Mouse (Mus musculus) cortical plate, adult 2 months (tissue): ENCODE results near the gene Zfr. TPM values are rescaled to one million over a fixed set of nuclear protein-coding genes. Genes with fewer than 3 reads are reported as not detected.
"Not testable (repeated sequence)": the region's sequence is repeated elsewhere in the genome, so short reads cannot be mapped to it uniquely, and the experiment has no call there.

Experiments used
- H3K27ac ChIP-seq: fragments of 200-500 bp; 2 replicates; pipeline ENCODE4 v1.5.1; 2012; ENCODE audit warnings: low read length, control low read depth, inconsistent platforms; ENCODE audit not compliant: insufficient read depth
- H3K4me1 ChIP-seq: fragments of 200-500 bp; 2 replicates; pipeline ENCODE4 v1.6.1; 2011; ENCODE audit warnings: low read length; ENCODE audit not compliant: control insufficient read depth, insufficient read depth
- H3K4me3 ChIP-seq: fragments of 200-500 bp; 2 replicates; pipeline ENCODE4 v1.5.1; 2011; ENCODE audit warnings: mild to moderate bottlenecking, low read length, control low read depth; ENCODE audit not compliant: insufficient read depth
- CTCF ChIP-seq: fragments of 200-500 bp; IDR thresholded peaks from 2 replicates; pipeline ENCODE4 v1.5.1; 2011; ENCODE audit warnings: mild to moderate bottlenecking, control low read depth, low read length; ENCODE audit not compliant: insufficient read depth; ENCODE audit errors: extremely low read depth
- POLR2A ChIP-seq: fragments of 200-500 bp; IDR thresholded peaks from 2 replicates; pipeline ENCODE4 v1.6.1; 2011; ENCODE audit warnings: mild to moderate bottlenecking, low read length, control low read depth; ENCODE audit not compliant: insufficient read depth; ENCODE audit errors: extremely low read depth
- polyA plus RNA-seq: library from polyadenylated mRNA; depleted of rRNA; stranded (reverse); fragments of >200 nt; gene quantifications from 2 replicates; pipeline ENCODE4 v1.2.3, GENCODE M21; 2012

Zfr gene
- polyA plus RNA-seq, 1 experiment, result 147 TPM

- no peak overlapping the region for H3K27ac ChIP-seq
- TF ChIP-seq CTCF (no peak), POLR2A (no peak)
- H3K4me1 ChIP-seq, result peaks cover 3% of the 10 kb centered on the region; the same call in 1 of the 2 replicates
- H3K4me3 ChIP-seq, result no peak overlapping the region
These were observed 84.2 kb downstream of the Zfr start for GRCm38 (mm10) chr15:12201856-12202255.

GRCm38 (mm10) chr15:12202456-12202855 lies 84.8 kb downstream of the Zfr start:
- no peak overlapping the region for H3K4me3 ChIP-seq
- H3K4me1 ChIP-seq, result peaks cover 5% of the 10 kb centered on the region; the same call in 1 of the 2 replicates
- TF ChIP-seq CTCF, result no peak
- no peak for TF ChIP-seq POLR2A
- H3K27ac ChIP-seq, result no peak overlapping the region

- H3K4me3 ChIP-seq, H3K27ac ChIP-seq, H3K4me1 ChIP-seq: not testable (repeated sequence)
These were observed 85.4 kb downstream of the Zfr start for GRCm38 (mm10) chr15:12203008-12203407.

GRCm38 (mm10) chr15:12203512-12204318 lies 86.1 kb downstream of the Zfr start:
- TF ChIP-seq CTCF (no peak), POLR2A (no peak)
- Histone ChIP-seq H3K4me3 (no peak overlapping the region; the same call in 1 of the 2 replicates), H3K27ac (no peak overlapping the region), H3K4me1 (peaks cover 5% of the 10 kb centered on the region; the same call in 1 of the 2 replicates)

GRCm38 (mm10) chr15:12204319-12205159 lies 86.9 kb downstream of the Zfr start, which contains the start of gene Mtmr12:
Mtmr12 (plus strand) TSS chr15:12205028.
- peak within 1 kb of the TSS; percentile 51 for H3K4me3 ChIP-seq
- TF ChIP-seq POLR2A (peak; percentile 64; the same call in 1 of the 2 replicates), CTCF (no peak)
- H3K4me1 ChIP-seq, result peaks cover 6% of the 10 kb centered on the region; the same call in 1 of the 2 replicates
- H3K27ac ChIP-seq, result peak within 1 kb of the TSS; percentile 46

- H3K4me3 ChIP-seq, result peak overlapping the region; percentile 51
- H3K27ac ChIP-seq, result peak overlapping the region; percentile 46
- peaks cover 6% of the 10 kb centered on the region; the same call in 1 of the 2 replicates for H3K4me1 ChIP-seq
- no peak for TF ChIP-seq CTCF
- TF ChIP-seq POLR2A, result no peak
These were observed 87.7 kb downstream of the Zfr start for GRCm38 (mm10) chr15:12205160-12205901.

- H3K27ac ChIP-seq, result 0 out of 2 replicates have a peak overlapping the region, but pooled peaks have one; percentile 47
- no peak for TF ChIP-seq POLR2A
- no peak for TF ChIP-seq CTCF
- H3K4me3 ChIP-seq, result peak overlapping the region; percentile 51
- peaks cover 6% of the 10 kb centered on the region; the same call in 1 of the 2 replicates for H3K4me1 ChIP-seq
These were observed 88.4 kb downstream of the Zfr start for GRCm38 (mm10) chr15:12205902-12206645.

- peak overlapping the region; percentile 51 for H3K4me3 ChIP-seq
- H3K27ac ChIP-seq, result 0 out of 2 replicates have a peak overlapping the region, but pooled peaks have one; percentile 47
- peaks cover 10% of the 10 kb centered on the region; the same call in 1 of the 2 replicates for H3K4me1 ChIP-seq
- TF ChIP-seq CTCF (no peak), POLR2A (no peak)
These were observed 89.1 kb downstream of the Zfr start for GRCm38 (mm10) chr15:12206646-12207222.
